Mouse (Mus musculus): ENCODE results near the gene Slc6a11. TPM values are rescaled to one million over a fixed set of nuclear protein-coding genes. Genes with fewer than 3 reads are reported as not detected.

Slc6a11 gene
- polyA plus RNA-seq, 1 experiment from 2014 or later: not detected

DNA sequence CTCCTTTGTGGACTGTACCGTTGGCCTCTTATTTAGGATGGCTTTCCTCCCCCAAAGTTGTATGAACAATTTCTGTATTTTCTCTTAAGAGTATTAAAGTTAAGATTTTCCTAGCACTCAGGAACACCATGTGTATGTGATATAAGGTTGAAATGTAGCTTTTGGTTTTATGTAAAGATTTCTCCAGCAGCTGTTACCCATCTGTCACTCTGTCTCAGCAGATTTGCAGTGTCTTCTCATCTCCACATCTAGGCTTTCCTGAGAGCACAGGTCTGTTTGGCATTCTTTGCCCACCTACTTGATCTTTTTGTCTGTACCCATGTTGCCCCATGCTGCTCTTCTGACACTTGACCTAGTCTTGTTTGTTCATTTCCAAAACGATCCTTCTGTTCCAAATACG lies 10.4 kb downstream of the Slc6a11 start:
- no peak for ATAC-seq
- H3K36me3 ChIP-seq: no peaks in the 10 kb centered on the region
- no peaks in the 10 kb centered on the region for H3K4me1 ChIP-seq
- no peak overlapping the region for H3K4me2 ChIP-seq
- H3K27me3 ChIP-seq (replicated peaks): 0 out of 2 replicates have a peak, but pooled peaks cover 4% of the 10 kb centered on the region
- no peak overlapping the region for H3K4me3 ChIP-seq
- no peaks in the 10 kb centered on the region for H3K9me3 ChIP-seq (replicated peaks)
- H3K27ac ChIP-seq: no peak overlapping the region
- WGBS (ENCODE audit: insufficient replicate concordance): 46% methylated on average over 3 of the region's 3 CpGs
- no peak overlapping the region for H3K9ac ChIP-seq

DNA sequence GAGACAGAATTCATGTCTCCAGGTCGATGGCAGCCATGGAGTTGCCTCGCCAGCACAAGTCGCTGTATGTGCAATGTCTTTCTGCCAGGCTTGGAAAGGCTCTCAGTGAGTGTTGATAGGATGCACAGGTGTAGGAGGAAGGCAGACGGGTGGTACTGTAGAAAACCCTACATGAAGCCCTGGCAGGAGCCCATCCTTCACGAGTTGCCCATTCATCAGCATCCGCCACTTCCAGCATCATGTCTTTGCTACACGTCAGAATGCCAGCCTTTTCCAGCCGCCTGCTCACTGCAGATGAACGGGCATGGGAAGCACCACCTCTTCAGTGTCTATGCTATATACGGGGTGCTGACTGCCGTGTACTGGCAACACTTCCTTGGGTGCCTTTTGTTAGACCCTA lies 11.4 kb downstream of the Slc6a11 start:
- no peak for ATAC-seq
- Histone ChIP-seq H3K4me1 (no peaks in the 10 kb centered on the region), H3K4me2 (no peak overlapping the region), H3K36me3 (no peaks in the 10 kb centered on the region), H3K9ac (no peak overlapping the region), H3K27ac (no peak overlapping the region), H3K9me3 (replicated peaks) (no peaks in the 10 kb centered on the region), H3K4me3 (no peak overlapping the region), H3K27me3 (replicated peaks) (0 out of 2 replicates have a peak, but pooled peaks cover 4% of the 10 kb centered on the region)
- WGBS (ENCODE audit: insufficient replicate concordance): 74% methylated on average over 11 of the region's 11 CpGs

DNA sequence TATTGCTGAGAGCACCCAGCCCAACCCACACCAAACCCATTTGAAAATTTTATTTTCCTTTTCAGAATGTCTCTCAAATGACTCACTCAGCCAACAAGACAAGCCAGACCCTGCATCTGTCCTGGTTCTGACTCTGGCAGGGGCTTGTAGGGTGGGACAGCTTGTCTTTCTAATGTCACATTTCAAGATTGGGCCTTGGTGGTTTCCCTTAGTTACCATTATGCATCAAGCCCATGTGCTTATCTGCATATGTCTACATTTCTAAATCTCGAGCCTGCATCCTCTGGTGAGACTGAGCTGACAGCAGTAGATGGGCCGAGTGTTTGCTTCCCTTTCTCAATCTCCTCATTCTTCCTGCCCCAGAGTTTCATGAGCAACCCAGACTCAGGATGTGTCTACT lies 12.5 kb downstream of the Slc6a11 start:
- Histone ChIP-seq H3K4me2 (no peak overlapping the region), H3K27me3 (replicated peaks) (0 out of 2 replicates have a peak, but pooled peaks cover 4% of the 10 kb centered on the region), H3K4me3 (no peak overlapping the region), H3K9me3 (replicated peaks) (no peaks in the 10 kb centered on the region), H3K36me3 (no peaks in the 10 kb centered on the region), H3K9ac (no peak overlapping the region), H3K4me1 (no peaks in the 10 kb centered on the region), H3K27ac (no peak overlapping the region)
- 23% methylated on average over 2 of the region's 2 CpGs for WGBS (ENCODE audit: insufficient replicate concordance)
- no peak for ATAC-seq

DNA sequence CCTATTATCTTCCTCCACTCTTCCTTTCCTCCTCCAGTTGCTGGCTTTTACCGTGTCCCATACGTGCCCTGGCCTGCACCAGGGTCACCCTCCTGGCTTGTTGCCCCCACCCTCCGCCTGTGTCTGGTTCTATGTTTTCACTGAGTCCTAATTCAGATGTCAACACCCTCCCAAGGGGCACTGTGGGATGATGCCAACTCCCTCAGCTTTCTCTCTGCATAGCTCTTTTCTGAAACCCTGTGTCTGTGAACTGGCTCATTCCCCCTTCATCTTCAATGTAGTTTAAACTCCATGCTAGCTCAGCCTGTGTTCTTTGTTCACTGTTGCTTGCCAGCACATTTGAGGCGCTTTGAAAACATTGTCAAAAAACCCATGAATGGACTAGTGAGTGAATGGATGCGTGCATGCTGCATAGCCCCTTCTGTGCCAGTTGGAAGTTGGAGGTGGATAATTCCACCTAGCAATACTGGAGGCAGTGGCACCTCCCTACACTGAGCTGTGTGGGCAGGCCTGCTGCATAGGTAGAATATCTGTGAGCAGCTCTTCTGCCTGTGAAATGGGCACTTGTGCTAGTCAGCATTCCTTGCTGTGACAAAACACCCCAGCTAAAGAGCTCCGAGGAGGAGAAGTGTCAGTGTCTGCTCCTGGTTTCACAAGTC lies 13.5 kb downstream of the Slc6a11 start:
- Histone ChIP-seq H3K27me3 (replicated peaks) (0 out of 2 replicates have a peak, but pooled peaks cover 4% of the 10 kb centered on the region), H3K4me3 (no peak overlapping the region), H3K9ac (no peak overlapping the region), H3K9me3 (replicated peaks) (no peaks in the 10 kb centered on the region), H3K36me3 (no peaks in the 10 kb centered on the region), H3K4me1 (no peaks in the 10 kb centered on the region), H3K4me2 (no peak overlapping the region), H3K27ac (no peak overlapping the region)
- ATAC-seq: no peak
- WGBS (ENCODE audit: insufficient replicate concordance): 55% methylated on average over 6 of the region's 6 CpGs

DNA sequence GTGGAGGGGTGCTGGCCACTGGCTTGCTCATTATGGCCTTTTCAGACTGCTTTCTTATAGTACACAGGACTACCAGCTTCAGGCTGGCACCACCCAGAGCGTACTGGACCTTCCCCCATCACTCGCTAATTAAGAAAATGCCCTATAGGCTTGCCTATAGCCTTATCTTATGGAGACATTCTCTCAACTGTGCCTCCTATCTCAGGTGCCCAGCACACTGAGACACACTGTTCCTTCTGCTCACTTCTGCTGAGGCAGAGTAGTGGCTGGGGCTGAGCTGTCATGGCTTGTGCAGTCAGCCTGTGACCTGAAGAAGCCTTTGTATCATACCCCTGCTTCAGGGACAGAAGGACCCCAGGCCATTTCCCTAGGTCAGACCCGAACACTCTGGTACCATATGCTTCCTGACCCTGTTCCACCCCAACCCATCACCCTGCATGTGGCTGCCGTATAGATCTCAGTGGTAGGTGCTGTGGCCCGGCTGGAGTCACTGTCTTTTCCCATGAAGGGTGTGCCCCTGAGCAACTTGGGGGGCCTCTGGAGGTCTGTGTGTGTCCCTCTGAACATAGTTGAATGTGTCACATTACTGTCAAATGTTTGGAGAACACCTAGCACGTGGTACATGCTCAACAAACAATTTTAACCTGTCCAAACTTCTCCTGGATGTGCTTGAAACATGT lies 14.7 kb downstream of the Slc6a11 start:
- WGBS (ENCODE audit: insufficient replicate concordance): 58% methylated on average over 6 of the region's 6 CpGs
- ATAC-seq: peak; percentile 92

DNA sequence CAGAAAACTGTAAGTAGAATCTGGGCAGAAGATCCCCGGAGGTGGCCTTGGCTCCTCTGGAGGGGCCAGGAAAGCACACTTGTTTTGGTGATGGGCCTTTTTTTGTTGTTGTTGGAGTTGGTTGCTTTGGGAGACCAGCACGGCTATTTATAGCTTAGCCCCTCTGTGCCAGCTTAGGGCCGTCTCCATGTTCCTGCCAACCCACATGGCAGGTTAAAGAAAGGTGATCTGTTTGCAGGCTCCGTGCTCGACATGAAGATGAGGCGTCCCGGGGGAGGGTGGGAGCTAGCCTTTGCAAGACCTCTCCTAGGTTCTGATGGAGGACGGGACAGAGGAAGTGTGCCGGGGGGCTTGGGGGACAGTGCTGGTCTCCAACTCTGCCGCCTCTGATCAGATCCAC lies 24.7 kb downstream of the Slc6a11 start:
- no peaks in the 10 kb centered on the region for H3K9me3 ChIP-seq (replicated peaks)
- no peak overlapping the region for H3K27ac ChIP-seq
- WGBS (ENCODE audit: insufficient replicate concordance): 73% methylated on average over 10 of the region's 10 CpGs
- H3K36me3 ChIP-seq: no peaks in the 10 kb centered on the region
- no peaks in the 10 kb centered on the region for H3K4me1 ChIP-seq
- no peak for ATAC-seq
- no peak overlapping the region for H3K4me3 ChIP-seq
- H3K4me2 ChIP-seq: no peak overlapping the region
- H3K9ac ChIP-seq: no peak overlapping the region
- H3K27me3 ChIP-seq (replicated peaks): no peaks in the 10 kb centered on the region

More for the DNA sequence above, 14.7 kb downstream of the Slc6a11 start:
- Histone ChIP-seq H3K27me3 (replicated peaks) (0 out of 2 replicates have a peak, but pooled peaks cover 4% of the 10 kb centered on the region), H3K9me3 (replicated peaks) (no peaks in the 10 kb centered on the region), H3K27ac (no peak overlapping the region), H3K9ac (no peak overlapping the region), H3K4me3 (no peak overlapping the region), H3K4me1 (no peaks in the 10 kb centered on the region), H3K36me3 (no peaks in the 10 kb centered on the region), H3K4me2 (no peak overlapping the region)

DNA sequence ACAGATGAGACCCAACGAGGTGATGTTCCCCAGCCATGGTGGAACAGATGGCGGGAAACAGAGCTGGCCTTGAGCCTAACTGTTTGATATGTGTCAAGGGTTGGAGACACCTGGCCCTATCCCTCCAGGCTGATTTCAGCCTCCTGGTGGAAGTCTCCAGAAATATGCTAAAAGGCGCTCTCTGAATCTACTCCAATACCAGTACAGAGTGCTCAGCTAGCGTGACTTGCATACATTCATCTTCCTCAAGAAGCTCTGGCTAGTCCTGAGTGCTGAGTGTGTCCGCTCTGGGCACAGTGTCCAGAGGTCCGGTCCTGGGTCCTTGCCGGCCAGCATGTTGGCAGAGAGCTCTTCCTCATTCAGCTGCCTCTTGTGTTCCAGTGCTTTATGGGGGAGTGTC lies 27.8 kb downstream of the Slc6a11 start:
- Histone ChIP-seq H3K4me1 (no peaks in the 10 kb centered on the region), H3K27me3 (replicated peaks) (no peaks in the 10 kb centered on the region), H3K4me3 (no peak overlapping the region), H3K27ac (no peak overlapping the region), H3K36me3 (no peaks in the 10 kb centered on the region), H3K4me2 (no peak overlapping the region), H3K9me3 (replicated peaks) (no peaks in the 10 kb centered on the region), H3K9ac (no peak overlapping the region)
- ATAC-seq: no peak
- 72% methylated on average over 7 of the region's 7 CpGs for WGBS (ENCODE audit: insufficient replicate concordance)

DNA sequence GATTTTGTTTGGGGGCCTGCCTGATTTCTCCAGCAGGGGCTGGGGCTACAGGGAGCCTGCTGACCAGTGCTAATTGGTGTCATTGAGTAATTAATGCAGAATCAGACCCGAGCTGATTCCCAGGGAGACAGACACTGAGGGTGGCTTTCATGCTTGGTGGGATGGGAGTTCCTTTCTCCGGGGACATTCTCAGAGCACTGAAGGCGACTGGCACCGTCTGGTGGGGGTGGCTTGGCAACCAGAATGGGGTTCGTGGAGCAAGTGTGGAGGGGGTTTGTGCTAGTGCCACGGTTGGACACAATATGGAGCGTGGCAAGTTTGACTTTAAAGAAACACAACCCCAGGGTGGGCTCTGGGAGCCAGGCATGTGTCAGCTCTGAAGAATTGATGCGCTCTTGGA lies 29.7 kb downstream of the Slc6a11 start:
- Histone ChIP-seq H3K27ac (no peak overlapping the region), H3K9me3 (replicated peaks) (no peaks in the 10 kb centered on the region), H3K4me3 (no peak overlapping the region), H3K36me3 (no peaks in the 10 kb centered on the region), H3K4me1 (no peaks in the 10 kb centered on the region), H3K4me2 (no peak overlapping the region), H3K27me3 (replicated peaks) (no peaks in the 10 kb centered on the region), H3K9ac (no peak overlapping the region)
- ATAC-seq: no peak
- WGBS (ENCODE audit: insufficient replicate concordance): 59% methylated on average over 8 of the region's 8 CpGs

DNA sequence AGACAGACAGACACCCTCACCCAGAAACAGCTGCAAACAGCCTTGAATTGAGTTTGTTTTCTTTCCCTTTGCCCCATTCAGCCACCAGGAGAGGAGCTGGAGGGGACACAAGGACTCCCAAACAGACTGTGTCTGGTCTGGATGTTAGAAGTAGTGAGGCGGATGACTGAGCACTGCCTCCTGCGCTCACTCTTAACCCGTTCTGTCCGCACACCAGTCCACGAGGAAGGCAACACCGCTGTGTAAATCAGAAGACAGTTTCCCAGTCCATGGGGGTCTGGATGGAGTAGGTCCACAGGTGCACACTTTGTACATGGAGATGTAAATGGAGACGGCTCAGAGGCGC lies 43.0 kb downstream of the Slc6a11 start:
- Histone ChIP-seq H3K27ac (no peak overlapping the region), H3K27me3 (replicated peaks) (peaks cover 23% of the 10 kb centered on the region), H3K4me2 (no peak overlapping the region), H3K36me3 (no peaks in the 10 kb centered on the region), H3K4me1 (no peaks in the 10 kb centered on the region), H3K9ac (no peak overlapping the region), H3K4me3 (no peak overlapping the region), H3K9me3 (replicated peaks) (no peaks in the 10 kb centered on the region)
- no peak for ATAC-seq
- WGBS (ENCODE audit: insufficient replicate concordance): 15% methylated on average over 8 of the region's 8 CpGs

DNA sequence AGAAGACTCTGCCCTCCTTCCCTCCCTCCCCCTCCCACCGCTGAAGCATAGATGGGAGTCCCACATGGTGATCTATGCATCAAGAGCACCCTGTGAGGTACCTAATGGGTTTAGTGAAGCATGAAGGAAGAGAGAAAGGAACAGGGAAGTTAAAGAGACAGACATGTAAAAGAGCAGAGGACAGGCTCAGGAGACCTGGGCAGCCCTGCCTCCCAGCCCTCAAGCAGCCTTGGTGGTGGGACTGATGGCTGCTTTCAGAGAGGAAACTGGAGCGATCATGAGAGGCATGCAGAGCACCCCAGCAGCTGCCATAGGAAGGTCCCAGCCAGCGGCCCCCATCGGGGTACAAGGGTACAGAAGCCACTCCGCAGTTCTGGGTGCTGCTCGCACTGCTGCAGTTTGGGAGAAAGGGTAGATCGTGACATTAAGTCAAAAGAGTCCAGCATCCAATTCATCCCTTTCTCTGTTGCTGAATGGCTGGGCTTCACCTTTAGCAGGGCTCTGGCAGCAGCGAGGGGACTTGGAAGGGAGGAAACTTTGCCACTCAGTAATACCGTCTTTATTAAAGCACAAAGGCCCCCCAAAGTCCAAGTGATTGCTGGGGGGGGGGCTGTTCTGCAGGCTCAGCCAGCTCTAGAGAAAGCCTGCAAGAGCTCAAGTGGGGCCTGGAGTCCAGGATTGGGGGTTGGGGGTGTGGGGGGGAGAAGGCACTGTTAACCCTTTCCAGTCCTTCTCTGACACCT lies 43.5 kb downstream of the Slc6a11 start:
- H3K9me3 ChIP-seq (replicated peaks): no peaks in the 10 kb centered on the region
- 18% methylated on average over 9 of the region's 9 CpGs for WGBS (ENCODE audit: insufficient replicate concordance)
- no peak overlapping the region for H3K4me2 ChIP-seq
- H3K9ac ChIP-seq: no peak overlapping the region
- ATAC-seq: no peak
- H3K27ac ChIP-seq: no peak overlapping the region
- H3K4me3 ChIP-seq: no peak overlapping the region
- no peaks in the 10 kb centered on the region for H3K4me1 ChIP-seq
- H3K27me3 ChIP-seq (replicated peaks): peaks cover 23% of the 10 kb centered on the region
- no peaks in the 10 kb centered on the region for H3K36me3 ChIP-seq

DNA sequence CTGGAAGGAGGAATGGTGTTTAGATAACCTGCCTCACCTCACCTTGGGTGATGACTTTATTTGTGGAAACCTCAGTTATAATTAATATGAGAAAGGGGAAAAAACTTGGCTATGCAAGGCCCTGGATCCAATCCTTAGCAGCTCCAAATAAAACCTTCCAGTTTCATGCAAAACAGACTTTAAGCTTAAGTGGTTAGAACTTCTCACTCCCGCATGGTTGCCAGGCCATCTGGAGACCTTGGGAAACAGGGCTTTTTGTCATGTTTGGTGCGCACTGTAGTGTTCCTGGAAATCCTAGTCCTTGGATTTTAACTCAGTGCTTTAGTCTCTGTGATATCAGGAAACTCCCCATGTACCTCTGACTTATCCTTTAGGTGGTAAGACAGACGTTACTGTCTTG lies 47.1 kb downstream of the Slc6a11 start:
- Histone ChIP-seq H3K4me3 (no peak overlapping the region), H3K9me3 (replicated peaks) (no peaks in the 10 kb centered on the region), H3K36me3 (no peaks in the 10 kb centered on the region), H3K27me3 (replicated peaks) (peaks cover 23% of the 10 kb centered on the region), H3K4me2 (no peak overlapping the region), H3K4me1 (no peaks in the 10 kb centered on the region), H3K27ac (no peak overlapping the region), H3K9ac (no peak overlapping the region)
- 58% methylated on average over 3 of the region's 3 CpGs for WGBS (ENCODE audit: insufficient replicate concordance)
- ATAC-seq: no peak
